Mouse (Mus musculus) kidney, postnatal 10 days (tissue): ENCODE measurements around the gene Gm9887.
A peak's percentile ranks its signal among the peaks of the same experiment; 100 is the strongest.
"Not testable (repeated sequence)": the region's sequence is repeated elsewhere in the genome, so short reads cannot be mapped to it uniquely, and the experiment has no call there.

Experiments used
- DNase-seq: peaks from one replicate; pipeline ENCODE4 v3.0.0; 2021; ENCODE audit warnings: mixed read lengths

Gm9887 gene

GRCm38 (mm10) chr12:69371854-69372671 lies at the start of gene Gm9887, which contains the start of gene Arf6:
Gm9887 (minus strand) TSS chr12:69372458.
Arf6 (plus strand) TSS chr12:69372150.
- DNase-seq, result peak; percentile 99

- no peak for DNase-seq
These were observed 48.5 kb upstream of the Gm9887 start for GRCm38 (mm10) chr12:69420716-69421115.

DNA sequence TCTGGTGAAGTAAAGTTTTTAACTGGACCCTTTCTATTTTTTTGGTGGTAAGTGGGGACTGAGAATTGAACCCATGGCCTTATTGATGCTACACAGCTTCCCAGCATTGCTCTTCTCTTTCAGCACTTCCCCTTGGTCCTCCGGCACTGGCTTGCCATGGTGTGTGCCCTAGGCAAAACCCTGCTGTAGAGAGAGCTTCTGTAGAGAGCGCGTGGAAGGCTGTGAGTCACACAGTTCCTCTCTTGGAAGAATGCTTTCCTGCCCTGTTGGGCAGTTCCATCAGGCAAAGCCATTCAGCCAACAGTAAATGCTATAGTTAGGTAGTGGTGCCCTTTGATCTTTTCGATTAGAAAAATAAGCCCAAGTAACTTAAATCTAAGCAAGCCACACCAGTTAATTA lies 47.3 kb upstream of the Gm9887 start:
- DNase-seq, result peak; percentile 20

- peak; percentile 38 for DNase-seq
These were observed 46.9 kb upstream of the Gm9887 start for GRCm38 (mm10) chr12:69419017-69419605.

GRCm38 (mm10) chr12:69418606-69419005 lies 46.3 kb upstream of the Gm9887 start:
- no peak for DNase-seq

- peak; percentile 45 for DNase-seq
These were observed 45.5 kb upstream of the Gm9887 start for GRCm38 (mm10) chr12:69417701-69418291.

DNA sequence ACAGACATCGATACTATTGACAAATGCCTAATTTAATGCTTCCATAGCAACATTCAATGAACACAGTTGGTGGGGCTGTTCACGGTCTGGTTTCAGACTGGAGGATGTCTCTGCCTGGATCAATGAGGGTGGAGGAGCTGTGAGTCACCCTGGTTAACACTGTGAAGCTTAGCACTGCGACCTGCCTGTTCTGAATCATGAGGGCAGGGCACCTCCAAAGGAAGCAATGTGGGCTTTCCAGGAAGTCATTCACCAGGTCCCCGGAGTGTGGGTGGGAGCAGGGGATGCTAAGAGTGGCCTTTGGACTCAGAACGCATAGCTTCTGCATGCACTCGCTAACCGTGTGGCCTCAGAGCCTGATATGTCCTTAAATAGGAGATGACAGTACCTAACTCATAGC lies 44.5 kb upstream of the Gm9887 start:
- peak; percentile 22 for DNase-seq

- no peak for DNase-seq
These were observed 42.7 kb upstream of the Gm9887 start for GRCm38 (mm10) chr12:69414826-69415572.

DNA sequence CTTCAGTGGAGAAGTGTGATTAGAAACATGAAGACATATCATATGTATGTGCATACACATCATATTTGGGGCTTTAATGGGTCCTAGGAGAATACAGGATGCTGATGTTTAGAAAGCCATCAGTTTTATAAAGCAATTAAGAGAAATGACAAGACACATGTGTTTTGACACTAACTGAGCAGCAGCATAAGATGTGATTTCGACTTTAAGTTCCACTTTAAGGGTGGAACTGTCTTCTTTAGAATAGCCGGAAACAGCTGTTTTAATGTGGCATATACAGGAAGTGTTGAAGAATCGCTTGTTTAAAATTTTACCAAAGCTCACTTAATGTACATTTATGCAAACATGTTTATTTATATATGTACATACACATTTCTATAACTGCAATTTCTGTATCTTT lies 41.0 kb upstream of the Gm9887 start:
- DNase-seq, result no peak

- DNase-seq, result no peak
These were observed 39.7 kb upstream of the Gm9887 start for GRCm38 (mm10) chr12:69411936-69412335.

GRCm38 (mm10) chr12:69410767-69411166 lies 38.5 kb upstream of the Gm9887 start:
- no peak for DNase-seq

DNA sequence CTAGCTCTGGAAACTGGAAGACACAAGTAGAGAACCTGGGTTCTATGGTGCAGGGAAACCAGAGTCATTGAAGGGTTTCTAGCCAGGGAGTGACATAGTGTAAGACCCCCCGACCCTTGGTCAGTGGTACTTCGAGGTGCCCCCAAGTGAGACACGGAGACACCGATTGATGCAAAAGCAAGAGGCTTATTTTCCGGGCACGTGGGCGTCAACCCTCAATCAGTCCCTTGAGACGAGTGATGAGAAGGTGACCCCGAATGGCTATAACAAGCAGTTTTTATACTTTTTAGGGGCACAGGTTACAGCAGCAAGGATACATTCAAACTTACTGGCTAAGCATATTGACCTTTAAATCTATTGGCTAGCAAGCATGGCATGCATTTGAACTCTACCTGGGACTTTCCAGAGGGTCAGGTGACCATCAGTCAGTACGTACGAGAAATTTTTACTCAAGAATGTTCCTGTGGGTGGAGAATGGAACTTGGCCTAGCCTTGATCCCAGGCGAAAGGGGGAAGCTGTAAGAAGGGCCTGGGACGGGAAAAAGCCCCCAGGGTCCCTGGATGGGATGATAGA lies 30.4 kb upstream of the Gm9887 start:
- DNase-seq, result no peak

- no peak for DNase-seq
These were observed 29.8 kb upstream of the Gm9887 start for GRCm38 (mm10) chr12:69402100-69402499.

DNA sequence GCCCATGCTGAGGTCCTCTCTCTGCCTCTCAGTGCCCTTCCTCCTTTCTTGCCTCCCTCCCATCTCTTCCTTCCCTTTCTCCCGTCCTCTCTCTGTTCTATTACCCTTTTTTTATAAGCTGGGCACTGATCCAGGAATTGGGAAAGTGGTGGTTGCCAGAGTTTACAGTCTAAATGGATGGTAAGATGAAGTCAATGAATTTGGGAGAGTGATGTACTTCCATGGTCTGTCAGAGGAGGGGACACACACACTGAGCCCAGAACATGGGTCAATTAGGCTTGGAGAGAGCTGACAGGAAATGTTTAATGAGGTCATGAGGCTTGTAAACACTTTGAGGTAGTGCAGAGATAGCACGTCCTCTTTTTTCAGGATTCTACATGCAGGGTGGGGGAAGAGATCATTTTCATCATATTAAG lies 28.6 kb upstream of the Gm9887 start:
- DNase-seq, result no peak

DNA sequence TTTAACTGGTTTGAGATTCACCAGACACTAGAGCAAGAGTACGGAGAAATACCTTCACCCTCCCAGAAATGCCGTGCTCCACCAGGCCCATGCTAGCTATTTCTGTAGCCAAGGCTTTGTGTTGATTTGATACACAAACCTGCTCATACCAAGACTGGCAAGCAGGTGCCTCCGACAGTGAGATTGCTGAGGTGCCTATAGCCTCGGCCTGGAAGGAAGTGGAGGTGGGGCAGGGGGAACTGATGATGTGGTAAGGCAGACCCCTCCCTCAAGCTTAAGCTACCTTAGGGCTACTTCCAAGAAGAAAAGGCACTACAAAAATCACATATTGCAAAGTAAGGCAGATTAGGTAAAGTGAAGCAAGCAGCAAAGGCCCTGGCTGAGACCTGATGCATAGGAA lies 28.1 kb upstream of the Gm9887 start:
- no peak for DNase-seq

DNA sequence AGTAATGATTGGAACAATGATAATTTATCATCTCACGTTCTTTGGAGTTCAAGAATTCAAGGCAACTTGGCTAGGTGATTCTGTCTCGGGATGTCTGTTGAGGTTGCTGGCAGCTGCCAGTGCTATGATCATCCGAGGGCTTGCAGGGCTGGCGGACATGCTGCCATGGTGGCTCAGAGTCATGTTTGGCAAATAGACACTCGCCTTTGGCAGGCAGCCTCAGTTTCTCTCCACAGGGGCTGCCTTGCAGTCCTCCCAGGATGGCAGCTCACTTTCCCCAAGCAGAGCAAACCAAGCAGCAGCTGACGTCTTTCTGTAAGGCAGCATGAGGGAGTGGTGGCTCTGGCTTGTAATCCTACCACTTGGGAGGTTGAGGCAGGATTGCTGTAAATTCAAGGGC lies 22.2 kb upstream of the Gm9887 start:
- no peak for DNase-seq

DNA sequence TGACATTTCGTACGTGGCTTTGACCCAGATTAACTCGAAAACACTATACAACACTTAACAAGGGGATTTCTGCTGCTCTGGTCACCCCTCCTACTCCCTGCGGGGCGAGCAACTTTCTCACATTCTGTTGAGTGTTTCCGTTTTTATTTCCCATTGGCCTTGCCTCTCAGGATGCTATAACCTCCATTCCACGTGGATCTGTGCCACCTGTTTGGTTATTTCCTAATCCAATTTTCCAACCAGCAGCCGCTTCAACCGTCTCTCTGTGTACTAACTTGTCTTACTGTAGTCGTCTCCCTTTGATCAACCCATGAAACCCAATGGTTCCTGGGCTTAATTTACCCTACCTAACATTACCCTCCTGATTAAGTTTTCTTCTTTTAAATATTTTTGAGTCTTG lies 20.8 kb upstream of the Gm9887 start:
- DNase-seq, result no peak

- DNase-seq, result no peak
These were observed 17.9 kb upstream of the Gm9887 start for GRCm38 (mm10) chr12:69390000-69390698.

GRCm38 (mm10) chr12:69389273-69389938 lies 17.1 kb upstream of the Gm9887 start:
- DNase-seq, result no peak

GRCm38 (mm10) chr12:69388321-69388869 lies 16.1 kb upstream of the Gm9887 start:
- no peak for DNase-seq

- not testable (repeated sequence) for DNase-seq
These were observed 14.0 kb upstream of the Gm9887 start for GRCm38 (mm10) chr12:69386281-69386732.
